Mouse (Mus musculus): ENCODE results near the gene Fam160b1. TPM values are rescaled to one million over a fixed set of nuclear protein-coding genes. Genes with fewer than 3 reads are reported as not detected.

Gene Fam160b1
- polyA plus RNA-seq, 1 experiment from 2014 or later = 11.2 TPM

GRCm38 (mm10) chr19:57328269-57328668 lies 32.2 kb upstream of the Fam160b1 start:
- Histone ChIP-seq H3K9me3 (no peaks in the 10 kb centered on the region), H3K27me3 (ENCODE audit: insufficient read depth, poor library complexity, severe bottlenecking) (peaks cover 14% of the 10 kb centered on the region; the same call in 1 of the 2 replicates)
- WGBS = 95% methylated on average over 7 of the region's 7 CpGs

DNA sequence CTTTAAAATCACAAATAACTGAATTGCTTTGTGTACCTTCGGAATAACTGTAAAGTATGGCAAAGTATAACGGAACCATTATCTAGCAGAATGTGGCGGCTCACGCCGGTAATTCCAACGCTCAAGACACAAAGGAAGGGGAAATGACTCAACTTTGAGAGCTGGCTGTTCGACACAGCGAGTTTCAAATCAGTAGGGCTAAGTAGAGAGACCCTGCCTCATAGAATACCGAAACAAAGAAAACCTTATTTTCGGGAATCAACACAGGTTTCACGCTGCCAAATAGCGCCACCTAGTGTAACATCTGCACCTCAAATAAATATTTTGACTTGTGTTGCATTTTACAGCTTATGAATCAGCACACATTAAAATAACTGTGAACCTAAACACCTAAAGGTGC lies 31.7 kb upstream of the Fam160b1 start:
- peaks cover 10% of the 10 kb centered on the region; the same call in 1 of the 2 replicates for H3K27me3 ChIP-seq (ENCODE audit: insufficient read depth, poor library complexity, severe bottlenecking)
- H3K9me3 ChIP-seq = no peaks in the 10 kb centered on the region
- 48% methylated on average over 12 of the region's 12 CpGs for WGBS
- H3K36me3 ChIP-seq = no peaks in the 10 kb centered on the region
- no peak overlapping the region for H3K4me3 ChIP-seq
- H3K27ac ChIP-seq = no peak overlapping the region
- peaks cover 6% of the 10 kb centered on the region; the same call in 1 of the 2 replicates for H3K4me1 ChIP-seq
- no peak for DNase-seq (ENCODE audit: low spot score)

More at GRCm38 (mm10) chr19:57328269-57328668, 32.2 kb upstream of the Fam160b1 start:
- H3K4me1 ChIP-seq = peaks cover 6% of the 10 kb centered on the region; the same call in 1 of the 2 replicates
- H3K4me3 ChIP-seq = no peak overlapping the region
- no peak overlapping the region for H3K27ac ChIP-seq
- no peak for DNase-seq (ENCODE audit: low spot score)
- no peaks in the 10 kb centered on the region for H3K36me3 ChIP-seq

DNA sequence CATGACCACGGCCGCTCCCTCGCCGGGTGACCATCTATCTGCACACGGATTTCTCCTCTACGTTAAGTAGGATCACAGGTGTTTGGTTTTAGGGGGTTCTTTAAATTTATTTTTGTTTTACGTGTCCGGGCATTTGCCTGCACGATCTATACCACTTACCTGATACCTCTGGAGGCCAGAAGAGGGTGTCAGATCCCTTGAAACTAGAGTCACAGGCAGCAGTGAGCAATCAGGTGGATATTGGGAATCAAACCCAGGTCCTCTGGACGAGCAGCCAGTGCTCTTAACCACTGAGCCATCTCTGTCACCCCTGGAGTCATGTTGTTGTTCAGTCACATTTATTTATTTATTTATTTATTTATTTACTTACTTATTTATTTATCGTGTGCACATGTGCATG lies 30.2 kb upstream of the Fam160b1 start:
- Histone ChIP-seq H3K27ac (no peak overlapping the region), H3K4me3 (no peak overlapping the region), H3K36me3 (no peaks in the 10 kb centered on the region), H3K9me3 (no peaks in the 10 kb centered on the region), H3K4me1 (peaks cover 6% of the 10 kb centered on the region; the same call in 1 of the 2 replicates), H3K27me3 (ENCODE audit: insufficient read depth, poor library complexity, severe bottlenecking) (no peaks in the 10 kb centered on the region)
- DNase-seq (ENCODE audit: low spot score) = no peak
- 72% methylated on average over 11 of the region's 11 CpGs for WGBS

- Histone ChIP-seq H3K4me1 (peaks cover 2% of the 10 kb centered on the region; the same call in 1 of the 2 replicates), H3K4me3 (no peak overlapping the region), H3K27ac (no peak overlapping the region), H3K9me3 (no peaks in the 10 kb centered on the region), H3K27me3 (ENCODE audit: insufficient read depth, poor library complexity, severe bottlenecking) (no peaks in the 10 kb centered on the region), H3K36me3 (no peaks in the 10 kb centered on the region)
- no peak for DNase-seq (ENCODE audit: low spot score)
- 84% methylated on average over 6 of the region's 6 CpGs for WGBS
Observed at GRCm38 (mm10) chr19:57331237-57331636, 29.2 kb upstream of the Fam160b1 start.

DNA sequence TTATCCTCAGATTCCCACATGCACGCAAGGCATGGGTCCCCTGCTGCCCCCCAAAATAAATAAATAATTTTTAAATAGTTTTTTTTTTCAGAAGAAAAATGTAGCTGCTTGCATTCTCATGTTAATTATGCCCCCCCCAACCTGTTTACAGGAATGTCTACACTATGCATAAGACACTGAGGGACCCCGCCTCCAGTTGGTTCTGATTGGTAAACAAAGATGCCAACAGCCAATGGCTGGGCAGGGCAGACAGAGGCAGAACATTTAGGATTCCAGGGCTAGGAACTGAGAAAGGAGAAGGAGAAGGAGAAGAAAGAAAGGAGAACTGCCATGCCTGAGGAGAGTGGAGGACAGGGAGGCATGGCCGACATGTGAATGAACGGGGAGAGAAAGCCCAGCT lies 27.1 kb upstream of the Fam160b1 start:
- no peak for DNase-seq (ENCODE audit: low spot score)
- 87% methylated on average over 4 of the region's 4 CpGs for WGBS
- Histone ChIP-seq H3K4me1 (no peaks in the 10 kb centered on the region), H3K27ac (no peak overlapping the region), H3K27me3 (ENCODE audit: insufficient read depth, poor library complexity, severe bottlenecking) (no peaks in the 10 kb centered on the region), H3K9me3 (no peaks in the 10 kb centered on the region), H3K36me3 (no peaks in the 10 kb centered on the region), H3K4me3 (no peak overlapping the region)

DNA sequence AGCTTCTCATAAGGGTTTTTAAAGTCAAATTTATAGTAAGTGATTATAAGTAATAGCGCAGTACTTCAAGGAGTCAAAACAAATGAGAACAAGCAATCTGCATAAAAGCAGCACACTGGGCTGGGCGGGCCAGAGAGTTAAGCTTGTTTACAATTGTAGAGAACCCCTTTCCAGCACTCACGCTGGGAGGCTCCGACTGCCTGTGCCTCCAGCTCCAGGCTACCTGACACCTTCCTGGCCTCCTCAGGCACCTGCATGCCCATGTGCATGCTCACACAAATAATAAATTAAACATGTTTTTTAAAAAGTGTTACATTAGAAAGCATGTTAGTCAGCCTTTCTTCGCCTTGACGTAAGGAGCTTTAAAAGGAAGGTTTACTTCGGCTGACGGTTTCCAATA lies 25.3 kb upstream of the Fam160b1 start:
- no peaks in the 10 kb centered on the region for H3K36me3 ChIP-seq
- DNase-seq (ENCODE audit: low spot score) = no peak
- no peaks in the 10 kb centered on the region for H3K9me3 ChIP-seq
- H3K4me3 ChIP-seq = no peak overlapping the region
- 52% methylated on average over 8 of the region's 8 CpGs for WGBS
- no peak overlapping the region for H3K27ac ChIP-seq
- H3K27me3 ChIP-seq (ENCODE audit: insufficient read depth, poor library complexity, severe bottlenecking) = no peaks in the 10 kb centered on the region
- H3K4me1 ChIP-seq = no peaks in the 10 kb centered on the region

DNA sequence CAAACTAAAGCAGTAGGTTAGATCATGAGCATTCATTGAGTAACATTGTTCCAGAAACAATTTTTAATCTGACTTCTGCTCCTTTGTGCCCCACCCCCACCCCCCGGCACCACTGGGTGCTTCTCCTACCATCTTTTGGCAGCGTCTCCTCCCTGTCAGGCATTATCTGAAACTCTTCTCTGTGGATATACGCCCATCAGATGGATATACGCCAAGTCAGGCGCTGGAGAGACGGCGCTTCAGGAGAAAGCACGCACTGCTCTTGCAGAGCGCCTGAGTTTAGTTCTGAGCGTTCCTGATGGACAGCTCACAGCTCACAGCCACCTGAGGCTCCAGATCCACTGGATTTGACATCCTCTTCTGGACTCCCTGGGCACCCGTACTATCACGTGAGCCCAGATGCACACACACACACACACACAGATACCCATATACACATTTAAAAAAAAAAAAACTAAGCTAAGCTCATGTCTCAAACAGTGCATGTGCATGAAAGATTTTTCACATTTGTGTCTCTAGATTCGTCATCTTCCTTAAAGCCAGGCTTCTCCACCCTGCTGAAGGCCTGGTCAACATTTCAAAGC lies 21.1 kb upstream of the Fam160b1 start:
- Histone ChIP-seq H3K4me3 (no peak overlapping the region), H3K27ac (no peak overlapping the region), H3K4me1 (0 out of 2 replicates have a peak, but pooled peaks cover 9% of the 10 kb centered on the region), H3K27me3 (ENCODE audit: insufficient read depth, poor library complexity, severe bottlenecking) (no peaks in the 10 kb centered on the region), H3K36me3 (no peaks in the 10 kb centered on the region), H3K9me3 (no peaks in the 10 kb centered on the region)
- no peak for DNase-seq (ENCODE audit: low spot score)
- 81% methylated on average over 13 of the region's 13 CpGs for WGBS

DNA sequence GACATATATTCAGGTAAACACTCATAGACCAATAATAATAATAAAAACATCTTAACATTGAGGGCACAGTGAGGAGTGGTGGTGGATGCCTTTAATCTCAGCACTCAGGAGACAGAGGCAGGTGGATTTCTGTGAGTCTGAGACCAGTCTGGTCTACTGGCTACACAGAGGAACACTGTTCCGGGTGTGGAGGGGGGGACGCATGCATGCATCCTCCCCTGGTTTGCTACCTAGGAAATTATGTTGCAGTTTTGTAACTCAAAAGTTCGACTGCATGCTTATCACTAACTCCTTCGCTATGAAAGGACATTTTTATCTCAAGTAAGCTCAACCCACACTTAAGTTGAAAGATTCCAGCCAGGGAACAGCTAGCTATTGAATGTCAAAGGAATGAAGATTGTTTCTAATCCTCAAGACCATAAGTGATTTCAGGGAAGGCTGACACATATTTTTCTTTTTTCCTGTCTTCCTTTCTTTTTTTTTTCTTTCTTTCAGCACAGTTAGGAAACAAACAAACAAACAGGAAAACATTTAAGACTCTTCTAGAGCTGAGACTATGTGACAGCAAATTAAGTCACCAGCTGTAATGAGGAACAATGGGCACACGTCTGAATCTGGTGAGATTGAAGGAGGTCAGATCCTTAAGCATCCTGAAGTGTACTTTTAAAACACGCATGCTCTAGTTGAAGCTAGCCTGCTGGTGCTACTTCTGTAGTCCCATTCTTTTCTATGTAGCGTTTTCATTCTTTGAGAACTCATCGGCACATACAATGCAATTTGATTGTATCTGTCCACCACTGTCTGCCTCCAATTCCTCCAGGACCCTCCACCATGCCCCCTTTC lies 19.4 kb upstream of the Fam160b1 start:
- 0 out of 2 replicates have a peak, but pooled peaks cover 9% of the 10 kb centered on the region for H3K4me1 ChIP-seq
- H3K4me3 ChIP-seq = no peak overlapping the region
- no peak for DNase-seq (ENCODE audit: low spot score)
- 57% methylated on average over 8 of the region's 8 CpGs for WGBS
- H3K9me3 ChIP-seq = peaks cover 2% of the 10 kb centered on the region; the same call in 1 of the 2 replicates
- H3K27ac ChIP-seq = no peak overlapping the region
- no peaks in the 10 kb centered on the region for H3K27me3 ChIP-seq (ENCODE audit: insufficient read depth, poor library complexity, severe bottlenecking)
- no peaks in the 10 kb centered on the region for H3K36me3 ChIP-seq

GRCm38 (mm10) chr19:57343860-57344259 lies 16.6 kb upstream of the Fam160b1 start:
- Histone ChIP-seq H3K9me3 (peaks cover 6% of the 10 kb centered on the region), H3K4me3 (no peak overlapping the region), H3K4me1 (0 out of 2 replicates have a peak, but pooled peaks cover 9% of the 10 kb centered on the region), H3K27me3 (ENCODE audit: insufficient read depth, poor library complexity, severe bottlenecking) (no peaks in the 10 kb centered on the region), H3K27ac (no peak overlapping the region), H3K36me3 (no peaks in the 10 kb centered on the region)
- DNase-seq (ENCODE audit: low spot score) = no peak
- WGBS = 78% methylated on average over 5 of the region's 5 CpGs

- no peak overlapping the region for H3K4me3 ChIP-seq
- peaks cover 6% of the 10 kb centered on the region for H3K9me3 ChIP-seq
- no peaks in the 10 kb centered on the region for H3K27me3 ChIP-seq (ENCODE audit: insufficient read depth, poor library complexity, severe bottlenecking)
- H3K36me3 ChIP-seq = no peaks in the 10 kb centered on the region
- DNase-seq (ENCODE audit: low spot score) = no peak
- 0 out of 2 replicates have a peak, but pooled peaks cover 9% of the 10 kb centered on the region for H3K4me1 ChIP-seq
- H3K27ac ChIP-seq = no peak overlapping the region
- 63% methylated on average over 1 of the region's 1 CpGs for WGBS
Observed at GRCm38 (mm10) chr19:57344678-57345077, 15.8 kb upstream of the Fam160b1 start.

DNA sequence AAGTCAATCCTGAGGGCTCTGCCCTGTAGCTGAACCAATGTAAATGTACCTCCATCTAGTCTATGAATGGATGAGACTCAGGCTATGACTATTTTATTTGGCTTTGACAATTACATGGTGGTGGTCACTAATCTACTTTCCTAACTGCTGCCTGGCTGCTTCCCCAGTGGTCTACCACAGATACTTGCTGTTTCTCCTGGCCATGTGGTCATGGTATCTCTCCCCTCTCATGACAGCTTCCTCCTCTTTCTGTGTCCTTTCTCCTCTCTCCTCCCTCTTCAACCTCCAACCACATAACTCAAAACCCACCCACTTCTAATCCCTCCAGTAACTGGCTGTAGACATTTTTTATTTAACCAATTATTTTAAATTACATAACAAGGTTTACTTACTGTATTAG lies 11.4 kb upstream of the Fam160b1 start:
- no peak for DNase-seq (ENCODE audit: low spot score)

DNA sequence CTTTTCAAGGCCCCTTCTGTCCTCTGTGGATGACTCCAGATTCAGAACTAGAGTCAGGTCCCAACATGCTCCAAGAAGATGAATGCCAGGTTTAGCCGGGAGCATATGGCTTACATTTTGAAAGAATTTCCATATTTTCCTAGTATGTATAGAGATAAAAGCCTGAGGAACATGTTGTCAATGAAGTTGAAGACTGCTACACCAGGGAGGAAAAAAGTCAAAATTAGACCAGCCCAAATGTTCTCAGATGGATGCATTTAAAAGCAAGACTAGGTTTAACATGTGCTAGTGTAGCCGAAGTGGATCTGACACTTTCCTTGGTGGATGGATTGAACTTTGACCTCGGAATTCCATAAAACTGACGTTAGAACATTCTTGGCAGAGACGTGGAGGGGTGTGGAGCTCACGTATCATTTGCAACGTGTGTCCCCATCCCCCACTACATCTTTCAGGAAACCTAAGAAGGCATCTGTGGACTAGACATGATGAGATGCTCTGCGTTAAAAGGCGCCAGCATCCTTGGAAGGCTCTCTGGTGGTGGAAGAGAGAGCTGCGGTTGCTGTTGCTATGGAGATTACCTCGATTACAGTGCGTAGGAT lies 8.0 kb upstream of the Fam160b1 start:
- Histone ChIP-seq H3K27me3 (ENCODE audit: insufficient read depth, poor library complexity, severe bottlenecking) (no peaks in the 10 kb centered on the region), H3K27ac (no peak overlapping the region), H3K4me1 (peaks cover 11% of the 10 kb centered on the region; the same call in 1 of the 2 replicates), H3K36me3 (no peaks in the 10 kb centered on the region), H3K4me3 (no peak overlapping the region), H3K9me3 (no peaks in the 10 kb centered on the region)
- no peak for DNase-seq (ENCODE audit: low spot score)
- 84% methylated on average over 12 of the region's 12 CpGs for WGBS

More for the DNA sequence above, 11.4 kb upstream of the Fam160b1 start:
- Histone ChIP-seq H3K27me3 (ENCODE audit: insufficient read depth, poor library complexity, severe bottlenecking) (no peaks in the 10 kb centered on the region), H3K4me3 (no peak overlapping the region), H3K27ac (no peak overlapping the region), H3K36me3 (no peaks in the 10 kb centered on the region), H3K4me1 (no peaks in the 10 kb centered on the region), H3K9me3 (peaks cover 6% of the 10 kb centered on the region)

DNA sequence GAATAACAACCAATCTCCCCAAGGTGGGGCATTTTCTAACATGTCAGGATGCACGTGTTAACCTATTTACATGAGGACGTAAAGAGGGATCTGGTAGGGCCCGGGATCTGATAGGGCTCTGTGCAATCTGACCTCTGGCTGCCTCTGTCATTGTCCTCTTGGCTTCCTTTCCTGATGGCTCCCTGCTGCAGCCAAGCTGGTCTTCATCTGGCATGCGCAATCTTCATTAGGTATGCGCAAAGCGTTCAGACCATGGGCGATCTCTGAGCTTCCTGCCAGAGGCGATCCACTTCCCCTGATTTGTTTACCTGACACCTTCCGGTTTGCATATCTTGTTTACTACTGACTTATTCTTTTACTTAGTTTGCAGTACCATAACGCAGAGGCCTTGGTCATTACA lies 7.3 kb upstream of the Fam160b1 start:
- peaks cover 18% of the 10 kb centered on the region; the same call in 1 of the 2 replicates for H3K4me1 ChIP-seq
- no peaks in the 10 kb centered on the region for H3K36me3 ChIP-seq
- 86% methylated on average over 10 of the region's 10 CpGs for WGBS
- H3K27ac ChIP-seq = no peak overlapping the region
- DNase-seq (ENCODE audit: low spot score) = no peak
- no peaks in the 10 kb centered on the region for H3K27me3 ChIP-seq (ENCODE audit: insufficient read depth, poor library complexity, severe bottlenecking)
- H3K9me3 ChIP-seq = no peaks in the 10 kb centered on the region
- H3K4me3 ChIP-seq = no peak overlapping the region

Measured in heart, embryonic 10.5 days (tissue).